Mouse (Mus musculus) liver, embryonic 15.5 days (tissue): ENCODE measurements around the gene Apex2. TPM values are rescaled to one million over a fixed set of nuclear protein-coding genes. Genes with fewer than 3 reads are reported as not detected.

ENCODE experiments used
- ATAC-seq: fragments of 200-750 bp; cut with Nextera tagmentation; 2 replicates; pipeline ENCODE4 v1.8.0; 2017; ENCODE audit warnings: moderate number of reproducible peaks, mild to moderate bottlenecking, moderate library complexity; ENCODE audit not compliant: insufficient read depth
- H3K27ac ChIP-seq: fragments of 300-500 bp; sonication (generic); replicated peaks from 2 replicates; pipeline ENCODE4 v1.5.1; 2015; ENCODE audit warnings: mild to moderate bottlenecking, inconsistent platforms
- H3K27me3 ChIP-seq: fragments of 300-500 bp; sonication (generic); 2 replicates; pipeline ENCODE4 v1.6.1; 2015; ENCODE audit warnings: mild to moderate bottlenecking, inconsistent platforms
- H3K36me3 ChIP-seq: fragments of 300-500 bp; sonication (generic); replicated peaks from 2 replicates; pipeline ENCODE4 v1.6.1; 2015; ENCODE audit warnings: moderate library complexity, mild to moderate bottlenecking, inconsistent platforms
- H3K4me1 ChIP-seq: fragments of 300-500 bp; sonication (generic); replicated peaks from 2 replicates; pipeline ENCODE4 v1.6.1; 2015; ENCODE audit warnings: inconsistent platforms
- H3K4me2 ChIP-seq: fragments of 300-500 bp; sonication (generic); 2 replicates; pipeline ENCODE4 v1.6.1; 2015; ENCODE audit warnings: moderate library complexity, mild to moderate bottlenecking, inconsistent platforms
- H3K4me3 ChIP-seq: fragments of 300-500 bp; sonication (generic); replicated peaks from 2 replicates; pipeline ENCODE4 v1.5.1; 2015; ENCODE audit warnings: mild to moderate bottlenecking, inconsistent platforms
- H3K9ac ChIP-seq: fragments of 300-500 bp; sonication (generic); 2 replicates; pipeline ENCODE4 v1.6.1; 2015; ENCODE audit warnings: moderate library complexity, mild to moderate bottlenecking, inconsistent platforms
- H3K9me3 ChIP-seq: fragments of 300-500 bp; sonication (generic); replicated peaks from 2 replicates; pipeline ENCODE4 v1.6.1; 2016; ENCODE audit warnings: inconsistent platforms
- WGBS: fragments of 180-500 bp; shearing (Covaris S2); methylation state at CpG from one replicate; pipeline ENCODE4 v1.1.7; 2015; ENCODE audit warnings: mixed read lengths; ENCODE audit not compliant: insufficient replicate concordance; 5-methylcytosine and 5-hydroxymethylcytosine counted together
- polyA plus RNA-seq: library from polyadenylated mRNA; unstranded; fragments of >200 nt; fragmentation: Nextera tagmentation; extraction: Ambion mirVana; gene quantifications from 2 replicates; pipeline ENCODE4 v1.2.1, GENCODE M21; 2015

Apex2 gene
- polyA plus RNA-seq: 11.1 and 12.4 TPM in 2 replicates

GRCm38 (mm10) chrX:150589696-150590095 is at the start of gene Apex2:
Gene Apex2 (minus strand): TSS chrX:150589868.
- Histone ChIP-seq H3K9ac (no peak within 1 kb of the TSS), H3K4me2 (peak within 1 kb of the TSS; percentile 80), H3K4me1 (peaks cover 28% of the 10 kb centered on the region), H3K36me3 (peaks cover 8% of the 10 kb centered on the region), H3K27ac (peak within 1 kb of the TSS; percentile 93), H3K27me3 (no peaks in the 10 kb centered on the region), H3K4me3 (peak within 1 kb of the TSS; percentile 70), H3K9me3 (no peaks in the 10 kb centered on the region)
- WGBS: 77% methylated on average over 5 of the region's 5 CpGs
- ATAC-seq: no peak

GRCm38 (mm10) chrX:150636421-150636820 is 46.8 kb upstream of the Apex2 start:
- H3K27ac ChIP-seq: no peak overlapping the region
- 21% methylated on average over 1 of the region's 1 CpGs for WGBS
- no peaks in the 10 kb centered on the region for H3K4me1 ChIP-seq
- H3K4me3 ChIP-seq: no peak overlapping the region
- no peaks in the 10 kb centered on the region for H3K9me3 ChIP-seq
- ATAC-seq: peak; percentile 69
- no peaks in the 10 kb centered on the region for H3K36me3 ChIP-seq
- H3K4me2 ChIP-seq: no peak overlapping the region
- no peaks in the 10 kb centered on the region for H3K27me3 ChIP-seq
- no peak overlapping the region for H3K9ac ChIP-seq

- ATAC-seq: no peak
- H3K9ac ChIP-seq: no peak overlapping the region
- no peaks in the 10 kb centered on the region for H3K27me3 ChIP-seq
- no peak overlapping the region for H3K4me2 ChIP-seq
- 52% methylated on average over 2 of the region's 2 CpGs for WGBS
- H3K4me3 ChIP-seq: no peak overlapping the region
- H3K27ac ChIP-seq: no peak overlapping the region
- no peaks in the 10 kb centered on the region for H3K36me3 ChIP-seq
- peaks cover 20% of the 10 kb centered on the region for H3K4me1 ChIP-seq
- no peaks in the 10 kb centered on the region for H3K9me3 ChIP-seq
These were observed 9.2 kb upstream of the Apex2 start for GRCm38 (mm10) chrX:150598882-150599281.

- ATAC-seq: peak; percentile 85
- 47% methylated on average over 9 of the region's 9 CpGs for whole genome bisulfite sequencing
These were observed 5.5 kb upstream of the Apex2 start for GRCm38 (mm10) chrX:150595016-150595760.

GRCm38 (mm10) chrX:150594176-150594575 is 4.5 kb upstream of the Apex2 start:
- no peaks in the 10 kb centered on the region for H3K36me3 ChIP-seq
- H3K4me3 ChIP-seq: no peak overlapping the region
- H3K9me3 ChIP-seq: no peaks in the 10 kb centered on the region
- no peaks in the 10 kb centered on the region for H3K27me3 ChIP-seq
- H3K27ac ChIP-seq: peak overlapping the region; percentile 51; the same call in 1 of the 2 replicates
- peak overlapping the region; percentile 44; the same call in 1 of the 2 replicates for H3K4me2 ChIP-seq
- H3K4me1 ChIP-seq: peaks cover 25% of the 10 kb centered on the region
- WGBS: 49% methylated on average over 3 of the region's 3 CpGs
- ATAC-seq: peak; percentile 35; the same call in 1 of the 2 replicates
- H3K9ac ChIP-seq: no peak overlapping the region

More at GRCm38 (mm10) chrX:150595016-150595760, 5.5 kb upstream of the Apex2 start:
- no peak overlapping the region for H3K4me3 ChIP-seq
- H3K4me1 ChIP-seq: peaks cover 24% of the 10 kb centered on the region
- no peaks in the 10 kb centered on the region for H3K27me3 ChIP-seq
- H3K36me3 ChIP-seq: no peaks in the 10 kb centered on the region
- peak overlapping the region; percentile 51 for H3K27ac ChIP-seq
- H3K4me2 ChIP-seq: peak overlapping the region; percentile 44
- H3K9ac ChIP-seq: 0 out of 2 replicates have a peak overlapping the region, but pooled peaks have one; percentile 19
- H3K9me3 ChIP-seq: no peaks in the 10 kb centered on the region

GRCm38 (mm10) chrX:150593266-150594035 is 3.8 kb upstream of the Apex2 start:
- Histone ChIP-seq H3K4me2 (no peak overlapping the region), H3K36me3 (no peaks in the 10 kb centered on the region), H3K9me3 (no peaks in the 10 kb centered on the region), H3K9ac (no peak overlapping the region), H3K4me3 (no peak overlapping the region), H3K27me3 (no peaks in the 10 kb centered on the region), H3K4me1 (peaks cover 33% of the 10 kb centered on the region), H3K27ac (no peak overlapping the region)
- WGBS: 74% methylated on average over 12 of the region's 12 CpGs
- ATAC-seq: no peak

GRCm38 (mm10) chrX:150588023-150588764 is 1.5 kb downstream of the Apex2 start, which contains the start of gene Pfkfb1:
Gene Pfkfb1 (plus strand): TSS chrX:150588229.
- ATAC-seq: peak; percentile 97
- Histone ChIP-seq H3K36me3 (peaks cover 13% of the 10 kb centered on the region), H3K27me3 (no peaks in the 10 kb centered on the region), H3K27ac (peak within 1 kb of the TSS; percentile 93), H3K4me2 (peak within 1 kb of the TSS; percentile 80), H3K4me3 (peak within 1 kb of the TSS; percentile 70), H3K4me1 (peaks cover 16% of the 10 kb centered on the region; the same call in 1 of the 2 replicates), H3K9ac (peak within 1 kb of the TSS; percentile 70), H3K9me3 (no peaks in the 10 kb centered on the region)
- 15% methylated on average over 35 of the region's 35 CpGs for WGBS

GRCm38 (mm10) chrX:150585116-150585515 is 4.6 kb downstream of the Apex2 start:
- Histone ChIP-seq H3K4me2 (no peak overlapping the region), H3K4me1 (peaks cover 16% of the 10 kb centered on the region; the same call in 1 of the 2 replicates), H3K4me3 (no peak overlapping the region), H3K27me3 (no peaks in the 10 kb centered on the region), H3K9me3 (no peaks in the 10 kb centered on the region), H3K9ac (no peak overlapping the region), H3K27ac (no peak overlapping the region), H3K36me3 (peaks cover 18% of the 10 kb centered on the region)
- no peak for ATAC-seq
- 88% methylated on average over 8 of the region's 8 CpGs for WGBS

- peaks cover 18% of the 10 kb centered on the region for H3K36me3 ChIP-seq
- no peak overlapping the region for H3K4me2 ChIP-seq
- H3K4me1 ChIP-seq: 0 out of 2 replicates have a peak, but pooled peaks cover 6% of the 10 kb centered on the region
- no peak for ATAC-seq
- H3K27ac ChIP-seq: no peak overlapping the region
- H3K4me3 ChIP-seq: no peak overlapping the region
- no peak overlapping the region for H3K9ac ChIP-seq
- H3K9me3 ChIP-seq: no peaks in the 10 kb centered on the region
- no peaks in the 10 kb centered on the region for H3K27me3 ChIP-seq
These were observed 7.7 kb downstream of the Apex2 start for GRCm38 (mm10) chrX:150581921-150582320.

- H3K9me3 ChIP-seq: no peaks in the 10 kb centered on the region
- peak overlapping the region; percentile 48; the same call in 1 of the 2 replicates for H3K9ac ChIP-seq
- peaks cover 42% of the 10 kb centered on the region for H3K4me1 ChIP-seq
- peaks cover 83% of the 10 kb centered on the region for H3K36me3 ChIP-seq
- peak; percentile 100 for ATAC-seq
- H3K27ac ChIP-seq: peak overlapping the region; percentile 91
- peak overlapping the region; percentile 56 for H3K4me2 ChIP-seq
- H3K27me3 ChIP-seq: no peaks in the 10 kb centered on the region
- peak overlapping the region; percentile 9 for H3K4me3 ChIP-seq
- 57% methylated on average over 12 of the region's 12 CpGs for WGBS
These were observed 24.9 kb downstream of the Apex2 start for GRCm38 (mm10) chrX:150564644-150565357.
